Mouse (Mus musculus) ES-E14 (cell line): ENCODE measurements around the gene Syde2.
A peak's percentile ranks its signal among the peaks of the same experiment; 100 is the strongest.

ENCODE experiments used
- MAFK ChIP-seq: IDR thresholded peaks from 2 replicates; pipeline ENCODE4 v1.6.1; 2014; ENCODE audit warnings: mild to moderate bottlenecking, low read depth, low read length, inconsistent platforms; ENCODE audit not compliant: insufficient read depth
- ZC3H11A ChIP-seq: IDR thresholded peaks from 2 replicates; pipeline ENCODE4 v1.6.1; 2012; ENCODE audit warnings: low read depth, mild to moderate bottlenecking, inconsistent platforms, low read length, borderline replicate concordance
- ZNF384 ChIP-seq: IDR thresholded peaks from 2 replicates; pipeline ENCODE4 v1.6.1; 2012; ENCODE audit warnings: low read depth, low read length, inconsistent platforms

GRCm38 (mm10) chr3:146004347-146005051, 16.8 kb downstream of the Syde2 start:
- TF ChIP-seq MAFK (no peak), ZC3H11A (no peak), ZNF384 (0 out of 2 replicates have a peak, but pooled peaks have one; percentile 13)
